Mouse (Mus musculus) heart, embryonic 15.5 days (tissue): ENCODE measurements at regions not wholly inside any gene's neighbourhood (a gene's known extent, or its start where the extent isn't known, plus 50 kb on each side); places are given as distances from the start of the nearest gene placed in this dataset.

Experiments used
- ATAC-seq: fragments of 200-750 bp; cut with Nextera tagmentation; replicated peaks from 2 replicates; pipeline ENCODE4 v1.8.0; 2017; ENCODE audit warnings: low read depth, moderate TSS enrichment; ENCODE audit not compliant: insufficient number of reproducible peaks, insufficient read depth, low FRiP score
- H3K27ac ChIP-seq: fragments of 300-500 bp; sonication (generic); 2 replicates; pipeline ENCODE4 v1.5.1; 2015; ENCODE audit warnings: mild to moderate bottlenecking, inconsistent platforms
- H3K27me3 ChIP-seq: fragments of 300-500 bp; sonication (generic); 2 replicates; pipeline ENCODE4 v1.6.1; 2015; ENCODE audit warnings: inconsistent platforms
- H3K36me3 ChIP-seq: fragments of 300-500 bp; sonication (generic); 2 replicates; pipeline ENCODE4 v1.6.1; 2015; ENCODE audit warnings: mild to moderate bottlenecking, inconsistent platforms
- H3K4me1 ChIP-seq: fragments of 300-500 bp; sonication (generic); replicated peaks from 2 replicates; pipeline ENCODE4 v1.6.1; 2015; ENCODE audit warnings: inconsistent platforms
- H3K4me2 ChIP-seq: fragments of 300-500 bp; sonication (generic); 2 replicates; pipeline ENCODE4 v1.6.1; 2015; ENCODE audit warnings: inconsistent platforms, mild to moderate bottlenecking, moderate library complexity
- H3K4me3 ChIP-seq: fragments of 300-500 bp; sonication (generic); 2 replicates; pipeline ENCODE4 v1.5.1; 2015; ENCODE audit warnings: mild to moderate bottlenecking, inconsistent platforms
- H3K9ac ChIP-seq: fragments of 300-500 bp; sonication (generic); 2 replicates; pipeline ENCODE4 v1.6.1; 2015; ENCODE audit warnings: mild to moderate bottlenecking, inconsistent platforms
- H3K9me3 ChIP-seq: fragments of 300-500 bp; sonication (generic); replicated peaks from 2 replicates; pipeline ENCODE4 v1.6.1; 2016; ENCODE audit warnings: inconsistent platforms
- WGBS: fragments of 180-500 bp; shearing (Covaris S2); methylation state at CpG from one replicate; pipeline ENCODE4 v1.1.7; 2015; ENCODE audit warnings: mixed read lengths; 5-methylcytosine and 5-hydroxymethylcytosine counted together

- Histone ChIP-seq H3K4me1 (no peaks in the 10 kb centered on the region), H3K4me3 (no peak overlapping the region), H3K9ac (no peak overlapping the region), H3K27me3 (no peaks in the 10 kb centered on the region), H3K4me2 (no peak overlapping the region), H3K36me3 (no peaks in the 10 kb centered on the region), H3K9me3 (no peaks in the 10 kb centered on the region), H3K27ac (no peak overlapping the region)
- ATAC-seq, result no peak
- 66% methylated on average over 3 of the region's 3 CpGs for WGBS
Observed at GRCm38 (mm10) chr12:7670114-7670513, 307.3 kb upstream of the Apob start.

GRCm38 (mm10) chr12:7670561-7670960 is 306.9 kb upstream of the Apob start:
- no peak overlapping the region for H3K4me2 ChIP-seq
- no peak overlapping the region for H3K4me3 ChIP-seq
- H3K36me3 ChIP-seq, result no peaks in the 10 kb centered on the region
- no peak overlapping the region for H3K27ac ChIP-seq
- no peaks in the 10 kb centered on the region for H3K4me1 ChIP-seq
- 27% methylated on average over 1 of the region's 1 CpGs for WGBS
- H3K9ac ChIP-seq, result no peak overlapping the region
- no peak for ATAC-seq
- H3K27me3 ChIP-seq, result no peaks in the 10 kb centered on the region
- no peaks in the 10 kb centered on the region for H3K9me3 ChIP-seq

- Histone ChIP-seq H3K27me3 (no peaks in the 10 kb centered on the region), H3K4me3 (no peak overlapping the region), H3K9ac (no peak overlapping the region), H3K9me3 (no peaks in the 10 kb centered on the region), H3K36me3 (no peaks in the 10 kb centered on the region), H3K27ac (no peak overlapping the region), H3K4me2 (no peak overlapping the region), H3K4me1 (no peaks in the 10 kb centered on the region)
- 64% methylated on average over 7 of the region's 7 CpGs for WGBS
- no peak for ATAC-seq
Observed at GRCm38 (mm10) chr12:7691996-7692395, 285.5 kb upstream of the Apob start.

GRCm38 (mm10) chr12:7698324-7698944 is 279.0 kb upstream of the Apob start:
- H3K27me3 ChIP-seq, result no peaks in the 10 kb centered on the region
- H3K4me1 ChIP-seq, result no peaks in the 10 kb centered on the region
- H3K9me3 ChIP-seq, result no peaks in the 10 kb centered on the region
- no peak overlapping the region for H3K4me2 ChIP-seq
- ATAC-seq, result no peak
- H3K9ac ChIP-seq, result no peak overlapping the region
- no peaks in the 10 kb centered on the region for H3K36me3 ChIP-seq
- H3K27ac ChIP-seq, result no peak overlapping the region
- 72% methylated on average over 8 of the region's 8 CpGs for WGBS
- no peak overlapping the region for H3K4me3 ChIP-seq

- Histone ChIP-seq H3K4me3 (no peak overlapping the region), H3K36me3 (no peaks in the 10 kb centered on the region), H3K27me3 (no peaks in the 10 kb centered on the region), H3K4me2 (no peak overlapping the region), H3K4me1 (no peaks in the 10 kb centered on the region), H3K27ac (no peak overlapping the region), H3K9me3 (no peaks in the 10 kb centered on the region), H3K9ac (no peak overlapping the region)
- WGBS, result 72% methylated on average over 5 of the region's 5 CpGs
- no peak for ATAC-seq
Observed at GRCm38 (mm10) chr12:7709102-7709501, 268.3 kb upstream of the Apob start.

- Histone ChIP-seq H3K9me3 (no peaks in the 10 kb centered on the region), H3K9ac (no peak overlapping the region), H3K27ac (no peak overlapping the region), H3K4me2 (no peak overlapping the region), H3K36me3 (no peaks in the 10 kb centered on the region), H3K27me3 (no peaks in the 10 kb centered on the region), H3K4me3 (no peak overlapping the region), H3K4me1 (no peaks in the 10 kb centered on the region)
- ATAC-seq, result no peak
- WGBS, result 56% methylated on average over 2 of the region's 2 CpGs
Observed at GRCm38 (mm10) chr12:7709872-7710271, 267.6 kb upstream of the Apob start.

- no peak overlapping the region for H3K4me2 ChIP-seq
- WGBS, result 86% methylated on average over 4 of the region's 4 CpGs
- H3K4me3 ChIP-seq, result no peak overlapping the region
- no peak overlapping the region for H3K9ac ChIP-seq
- H3K36me3 ChIP-seq, result no peaks in the 10 kb centered on the region
- no peaks in the 10 kb centered on the region for H3K4me1 ChIP-seq
- no peak overlapping the region for H3K27ac ChIP-seq
- H3K27me3 ChIP-seq, result no peaks in the 10 kb centered on the region
- H3K9me3 ChIP-seq, result no peaks in the 10 kb centered on the region
- no peak for ATAC-seq
Observed at GRCm38 (mm10) chr12:7715091-7715490, 262.4 kb upstream of the Apob start.

- Histone ChIP-seq H3K4me1 (no peaks in the 10 kb centered on the region), H3K4me2 (no peak overlapping the region), H3K9ac (no peak overlapping the region), H3K27ac (no peak overlapping the region), H3K4me3 (no peak overlapping the region), H3K36me3 (no peaks in the 10 kb centered on the region), H3K9me3 (no peaks in the 10 kb centered on the region), H3K27me3 (no peaks in the 10 kb centered on the region)
- no peak for ATAC-seq
- 61% methylated on average over 2 of the region's 2 CpGs for WGBS
Observed at GRCm38 (mm10) chr12:7718556-7718955, 258.9 kb upstream of the Apob start.

- 79% methylated on average over 4 of the region's 4 CpGs for WGBS
- H3K9me3 ChIP-seq, result no peaks in the 10 kb centered on the region
- no peak overlapping the region for H3K4me3 ChIP-seq
- H3K9ac ChIP-seq, result no peak overlapping the region
- H3K27me3 ChIP-seq, result no peaks in the 10 kb centered on the region
- H3K4me1 ChIP-seq, result no peaks in the 10 kb centered on the region
- ATAC-seq, result no peak
- no peak overlapping the region for H3K4me2 ChIP-seq
- H3K27ac ChIP-seq, result no peak overlapping the region
- H3K36me3 ChIP-seq, result no peaks in the 10 kb centered on the region
Observed at GRCm38 (mm10) chr12:7719080-7719479, 258.4 kb upstream of the Apob start.

- Histone ChIP-seq H3K27me3 (no peaks in the 10 kb centered on the region), H3K9ac (no peak overlapping the region), H3K9me3 (no peaks in the 10 kb centered on the region), H3K4me2 (no peak overlapping the region), H3K36me3 (no peaks in the 10 kb centered on the region), H3K27ac (no peak overlapping the region), H3K4me3 (no peak overlapping the region), H3K4me1 (no peaks in the 10 kb centered on the region)
- no peak for ATAC-seq
- WGBS, result 76% methylated on average over 3 of the region's 3 CpGs
Observed at GRCm38 (mm10) chr12:7724992-7725391, 252.5 kb upstream of the Apob start.

GRCm38 (mm10) chr12:7738020-7738419 is 239.4 kb upstream of the Apob start:
- H3K9ac ChIP-seq, result no peak overlapping the region
- H3K9me3 ChIP-seq, result no peaks in the 10 kb centered on the region
- H3K27me3 ChIP-seq, result no peaks in the 10 kb centered on the region
- H3K4me3 ChIP-seq, result no peak overlapping the region
- no peaks in the 10 kb centered on the region for H3K36me3 ChIP-seq
- H3K27ac ChIP-seq, result no peak overlapping the region
- no peak for ATAC-seq
- no peak overlapping the region for H3K4me2 ChIP-seq
- no peaks in the 10 kb centered on the region for H3K4me1 ChIP-seq
- WGBS, result 80% methylated on average over 2 of the region's 2 CpGs

GRCm38 (mm10) chr12:7738629-7739351 is 238.7 kb upstream of the Apob start:
- Histone ChIP-seq H3K9me3 (no peaks in the 10 kb centered on the region), H3K27me3 (no peaks in the 10 kb centered on the region), H3K4me2 (no peak overlapping the region), H3K4me1 (no peaks in the 10 kb centered on the region), H3K9ac (no peak overlapping the region), H3K27ac (no peak overlapping the region), H3K4me3 (no peak overlapping the region), H3K36me3 (no peaks in the 10 kb centered on the region)
- ATAC-seq, result no peak; the same call in 1 of the 2 replicates
- WGBS, result 59% methylated on average over 3 of the region's 3 CpGs
